Mouse (Mus musculus): ENCODE data around the gene Arhgap6.

Gene Arhgap6

GRCm38 (mm10) chrX:169112662-169113061, 317.8 kb downstream of the Arhgap6 start:
- peak; percentile 82 for DNase-seq (ENCODE audit: low spot score)

DNA sequence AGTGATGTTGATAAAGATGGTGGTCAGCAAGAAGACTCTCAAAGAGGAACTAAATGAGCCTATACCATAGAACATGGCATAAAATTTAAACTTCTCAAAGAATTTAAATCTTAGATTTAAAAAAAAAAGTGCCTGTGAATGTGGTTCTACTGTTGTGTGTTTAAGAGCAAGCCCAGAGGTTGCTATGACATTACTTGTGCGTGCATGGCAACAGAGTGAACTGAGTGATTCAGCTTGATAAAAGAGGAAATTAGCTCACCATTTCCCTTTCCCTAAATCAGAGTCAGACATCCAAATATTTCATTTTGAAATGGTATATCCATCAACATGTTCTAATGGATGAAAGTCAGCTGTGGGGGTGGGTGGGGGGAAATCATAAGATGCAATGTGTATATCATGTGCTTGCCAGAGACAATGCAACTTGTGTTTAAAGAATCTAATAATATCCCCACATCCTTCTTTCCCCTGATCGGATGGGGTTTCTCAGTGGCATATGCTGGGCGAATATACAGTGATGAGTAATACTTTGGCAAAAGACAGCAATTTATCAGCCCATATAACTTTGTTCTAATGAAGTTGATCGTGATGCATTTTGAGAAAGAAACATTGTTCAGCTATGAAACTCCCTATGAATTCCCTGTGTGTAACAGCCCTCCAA, 328.3 kb downstream of the Arhgap6 start:
- peak; percentile 29 for DNase-seq (ENCODE audit: low spot score)

DNA sequence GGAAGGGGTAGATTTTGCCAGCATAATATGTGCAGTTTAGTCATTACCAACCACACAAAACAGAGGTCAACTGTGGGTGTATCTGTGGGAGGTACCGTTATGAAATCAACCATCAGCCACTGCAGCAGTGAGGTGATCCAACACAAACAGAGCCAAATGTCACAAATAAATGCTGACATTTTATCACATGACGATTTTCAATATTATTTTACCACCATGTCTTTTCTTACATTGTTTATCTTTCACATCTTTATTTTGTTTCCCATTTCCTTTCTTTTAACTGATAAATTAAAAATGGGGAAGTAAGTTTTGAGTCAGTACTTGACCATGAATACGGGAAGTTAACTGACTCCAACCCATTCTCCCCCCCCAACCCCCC, 328.9 kb downstream of the Arhgap6 start:
- DNase-seq (ENCODE audit: low spot score), result peak; percentile 60

DNA sequence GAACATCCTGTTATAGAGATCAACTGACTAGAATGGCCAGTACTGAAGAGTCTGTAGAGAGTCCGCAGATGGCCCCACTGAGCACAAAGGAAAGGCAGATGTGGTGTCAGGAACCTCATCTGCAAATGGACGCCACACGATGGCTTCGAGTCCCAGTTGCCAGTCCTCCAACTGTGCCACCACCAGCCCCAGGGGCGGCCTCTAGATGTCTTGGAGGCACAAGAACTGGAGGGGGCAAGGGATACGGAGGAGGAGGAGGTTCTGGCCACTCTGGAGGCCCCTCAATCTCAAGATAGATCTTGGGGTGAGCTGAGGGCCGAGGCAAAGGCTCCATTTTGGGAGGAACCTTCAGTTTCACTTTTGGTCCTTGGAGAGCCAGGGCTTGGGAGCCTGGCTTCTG, 344.9 kb downstream of the Arhgap6 start:
- no peak for DNase-seq (ENCODE audit: low spot score)

DNA sequence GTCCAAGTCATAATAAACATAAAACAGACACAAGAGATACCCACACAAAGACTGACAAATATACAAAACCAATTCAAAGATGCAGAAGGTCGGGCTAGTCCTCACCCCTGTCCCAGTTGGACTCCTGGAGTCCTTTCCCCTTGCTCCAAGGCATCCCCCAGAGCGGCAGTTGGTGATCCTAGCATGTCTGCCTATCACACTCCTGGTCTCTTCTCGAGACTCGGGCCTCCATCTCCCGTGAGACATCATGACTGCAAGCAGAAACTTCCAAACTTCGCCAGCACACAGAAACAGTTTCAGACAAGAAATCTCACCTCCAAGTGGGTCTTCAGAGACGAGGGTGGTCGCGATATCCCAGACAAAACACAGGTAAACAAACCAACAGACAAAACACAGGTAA, 345.6 kb downstream of the Arhgap6 start:
- no peak for DNase-seq (ENCODE audit: low spot score)

- DNase-seq (ENCODE audit: low spot score), result no peak
These were observed 358.9 kb downstream of the Arhgap6 start for GRCm38 (mm10) chrX:169153805-169154204.

GRCm38 (mm10) chrX:169158385-169158784, 363.5 kb downstream of the Arhgap6 start:
- no peak for DNase-seq (ENCODE audit: low spot score)

- DNase-seq (ENCODE audit: low spot score), result peak; percentile 54
These were observed 376.1 kb downstream of the Arhgap6 start for GRCm38 (mm10) chrX:169170981-169171380.

DNA sequence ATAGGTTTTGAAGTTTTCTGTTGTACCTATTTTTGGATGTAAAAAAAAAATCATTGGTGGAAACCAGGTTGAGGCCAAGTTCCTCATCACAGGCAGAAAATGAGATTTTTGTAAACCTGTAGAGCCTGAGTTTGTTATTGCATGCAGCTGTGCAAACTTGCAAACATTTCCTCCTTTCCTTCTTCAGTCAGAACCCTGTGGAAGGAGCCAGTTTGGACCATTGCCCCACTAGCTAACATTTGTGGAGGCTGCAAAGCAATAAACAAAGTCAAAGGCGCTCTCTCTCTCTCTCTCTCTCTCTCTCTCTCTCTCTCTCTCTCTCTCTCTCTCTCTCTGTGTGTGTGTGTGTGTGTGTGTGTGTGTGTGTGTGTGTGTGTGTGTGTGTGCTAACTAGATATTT, 378.9 kb downstream of the Arhgap6 start:
- peak; percentile 65 for DNase-seq (ENCODE audit: low spot score)

- peak; percentile 40 for DNase-seq (ENCODE audit: low spot score)
These were observed 383.7 kb downstream of the Arhgap6 start for GRCm38 (mm10) chrX:169178634-169179033.

DNA sequence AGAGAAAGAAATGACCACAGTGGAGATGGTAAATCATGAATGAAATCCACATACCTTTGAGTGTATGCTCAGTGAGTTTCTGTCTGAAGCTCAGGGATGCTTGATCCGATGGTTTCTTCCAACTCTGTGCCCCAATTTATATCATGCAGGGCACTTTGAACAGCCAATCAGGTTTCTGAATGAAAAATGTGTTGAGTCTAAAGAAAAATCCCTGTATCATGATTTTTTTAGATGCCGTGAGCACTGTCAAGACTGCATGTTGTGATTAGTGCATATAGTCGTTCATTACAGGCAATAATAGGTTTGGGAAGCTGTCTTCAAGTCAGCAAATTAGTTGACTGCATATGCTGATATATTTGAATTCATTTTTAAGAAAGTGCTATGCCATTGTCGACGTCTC, 392.2 kb downstream of the Arhgap6 start, which contains the start of gene Amelx:
Gene Amelx (minus strand): TSS at position 101 of the 400 bp plus-strand sequence.
- no peak for DNase-seq (ENCODE audit: low spot score)

- DNase-seq (ENCODE audit: low spot score), result no peak
These were observed 415.1 kb downstream of the Arhgap6 start for GRCm38 (mm10) chrX:169210019-169210418.

DNA sequence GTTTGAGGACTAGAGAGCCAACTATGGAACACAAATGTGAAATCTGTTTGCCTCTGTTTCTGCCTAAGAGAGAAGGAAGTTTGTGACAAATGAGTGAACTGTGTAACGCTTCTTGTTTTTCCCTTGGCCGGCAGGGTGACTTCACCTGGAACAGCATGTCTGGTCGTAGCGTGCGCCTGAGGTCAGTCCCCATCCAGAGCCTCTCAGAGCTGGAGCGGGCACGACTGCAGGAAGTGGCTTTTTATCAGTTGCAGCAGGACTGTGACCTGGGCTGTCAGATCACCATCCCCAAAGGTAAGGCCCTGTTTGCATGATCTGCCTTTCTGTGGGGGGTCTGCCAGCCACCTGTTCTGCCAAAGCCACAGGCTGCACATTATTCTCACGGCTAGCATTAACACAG, 425.2 kb downstream of the Arhgap6 start:
- no peak for DNase-seq (ENCODE audit: low spot score)

DNA sequence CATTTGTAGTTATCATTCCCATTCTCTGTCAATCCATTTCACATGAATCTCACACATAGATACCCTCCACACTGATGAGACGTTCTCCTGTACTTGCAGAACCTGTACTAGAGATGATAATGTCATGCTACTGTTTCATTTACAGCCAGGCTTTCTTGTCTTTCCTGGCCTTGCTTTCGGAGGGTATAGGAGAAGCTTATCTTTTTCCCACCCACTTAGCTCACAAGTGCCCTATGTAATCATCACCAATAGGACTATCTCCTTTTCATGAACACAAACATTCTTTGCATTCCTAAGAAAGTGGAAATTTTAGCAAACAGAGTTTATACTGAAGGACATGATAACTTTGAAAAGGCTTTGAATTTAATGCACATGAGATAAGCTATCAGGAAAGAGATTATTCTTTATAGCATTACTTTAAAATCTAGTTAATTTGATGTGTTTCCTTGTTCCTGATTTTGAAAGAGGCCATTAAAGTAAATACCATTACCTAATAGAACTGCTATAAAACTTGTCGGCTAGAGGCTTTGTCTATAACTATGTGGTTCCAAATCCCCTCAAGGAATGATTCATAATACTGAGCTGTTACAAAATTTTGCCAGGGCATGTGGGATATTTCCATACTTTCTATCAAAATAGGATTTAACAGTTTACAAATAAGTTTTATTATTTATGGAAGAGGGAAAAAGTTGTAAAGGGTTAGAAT, 427.6 kb downstream of the Arhgap6 start:
- no peak for DNase-seq (ENCODE audit: low spot score)

DNA sequence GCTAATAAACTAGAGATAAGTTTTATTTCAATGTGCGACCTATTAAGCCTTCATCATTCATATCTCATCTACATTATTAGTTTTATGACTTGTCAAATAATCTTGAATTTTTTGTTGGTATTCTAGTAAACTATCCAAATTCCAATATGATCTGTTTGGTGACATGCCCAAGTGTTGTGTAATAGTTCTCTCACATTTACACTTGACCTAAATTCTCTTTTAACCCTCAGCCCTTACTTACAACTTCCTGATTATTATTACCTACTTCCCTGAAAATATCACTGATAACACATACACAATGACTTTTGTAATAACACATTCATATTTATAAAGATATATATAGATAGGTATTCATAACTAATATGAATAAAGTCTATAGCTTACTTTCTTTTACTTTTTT, 461.0 kb downstream of the Arhgap6 start:
- peak; percentile 16 for DNase-seq (ENCODE audit: low spot score)

DNA sequence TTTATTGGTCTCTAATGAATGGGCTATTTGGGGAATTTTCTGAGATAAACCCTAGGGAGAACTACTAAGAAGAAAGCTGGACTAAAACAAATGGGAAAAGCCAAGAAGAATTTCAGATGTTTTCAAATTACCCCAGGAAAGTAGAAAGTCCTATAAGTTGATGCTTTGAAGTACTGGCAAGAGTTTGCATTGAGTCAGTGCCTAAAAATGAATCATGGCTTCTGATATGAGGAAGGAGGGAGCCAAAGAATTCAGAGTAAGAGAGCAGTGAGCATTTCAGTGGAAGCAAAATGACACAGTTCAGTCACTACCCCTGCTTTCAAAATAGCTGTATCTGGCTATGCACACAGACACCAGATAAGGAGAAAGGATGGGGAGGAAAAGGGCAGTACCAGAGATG, 461.8 kb downstream of the Arhgap6 start:
- DNase-seq (ENCODE audit: low spot score), result no peak

DNA sequence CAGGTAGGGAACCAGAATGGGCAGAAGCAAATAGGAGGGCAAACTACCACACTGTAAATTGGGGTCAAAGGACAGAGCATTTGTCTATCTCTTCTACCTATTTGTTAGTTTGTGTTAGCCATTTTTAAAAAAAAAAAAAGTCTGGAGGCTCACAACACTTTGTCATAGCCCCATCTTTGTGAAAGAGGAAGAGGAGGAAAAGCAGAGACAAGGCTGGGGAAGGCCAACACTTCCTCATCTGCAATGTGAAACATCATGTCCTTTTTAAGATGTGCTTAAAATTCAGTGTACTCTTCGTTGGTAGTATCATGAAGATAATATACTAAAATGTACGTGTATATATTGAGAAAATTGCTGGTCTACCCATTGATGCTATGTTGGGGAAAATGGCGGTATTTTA, 466.1 kb downstream of the Arhgap6 start:
- DNase-seq (ENCODE audit: low spot score), result no peak

GRCm38 (mm10) chrX:169262212-169262611, 467.3 kb downstream of the Arhgap6 start:
- DNase-seq (ENCODE audit: low spot score), result no peak

DNA sequence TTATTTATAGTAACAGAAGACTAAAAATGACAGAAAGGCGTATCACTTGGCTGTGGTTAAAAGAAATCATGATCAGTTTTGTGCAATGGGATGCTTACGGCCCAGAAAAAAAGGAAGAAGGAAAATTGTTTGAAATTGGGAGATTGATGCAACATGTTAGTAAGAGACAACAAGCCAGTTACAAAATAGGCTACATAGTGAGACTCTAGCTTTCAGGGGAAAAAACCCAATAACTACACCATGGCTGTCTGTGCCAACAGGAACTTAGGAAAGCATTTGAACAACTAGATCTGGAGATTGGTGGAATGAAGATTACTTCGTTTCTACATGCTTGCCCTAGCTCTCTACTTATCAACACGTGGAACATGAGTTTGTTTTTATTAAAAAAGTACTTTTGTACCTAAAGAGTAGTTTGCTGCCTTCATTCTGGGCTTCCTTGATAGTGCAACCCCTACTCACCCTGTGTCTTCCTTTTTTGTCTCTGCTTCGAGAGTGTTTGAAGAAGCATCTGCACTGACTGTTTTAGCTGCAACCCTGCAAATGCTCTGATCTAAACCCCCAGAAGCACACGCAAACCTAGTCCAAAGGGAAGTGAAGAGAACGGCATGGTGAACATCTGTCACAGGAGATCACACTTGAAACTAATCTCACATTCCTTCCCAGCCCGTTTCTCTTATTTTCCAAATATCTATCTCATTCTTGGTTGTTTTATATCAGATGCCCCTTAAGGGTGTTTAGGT, 468.7 kb downstream of the Arhgap6 start:
- no peak for DNase-seq (ENCODE audit: low spot score)

DNA sequence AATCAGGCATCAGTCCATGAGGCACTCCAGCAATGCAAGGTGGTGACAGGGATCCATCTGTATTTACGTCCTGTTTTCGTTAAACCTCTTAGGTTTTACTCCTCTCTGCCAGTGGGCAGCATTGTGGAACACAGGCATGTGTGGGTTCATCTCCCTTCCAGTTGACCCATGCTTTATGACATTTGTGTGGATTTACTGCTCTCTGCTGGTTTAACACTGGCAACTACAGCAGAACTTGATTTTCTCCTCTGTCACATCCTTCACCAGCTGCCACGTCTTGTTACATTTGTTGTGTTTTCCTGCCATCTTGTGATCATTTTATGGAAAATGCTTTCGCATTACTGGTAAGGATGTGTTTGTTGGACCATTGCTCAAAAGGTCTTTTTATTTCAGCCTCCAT, 504.7 kb downstream of the Arhgap6 start:
- DNase-seq (ENCODE audit: low spot score), result peak; percentile 77

GRCm38 (mm10) chrX:169302271-169303045, 507.6 kb downstream of the Arhgap6 start:
- DNase-seq (ENCODE audit: low spot score), result peak; percentile 90

DNA sequence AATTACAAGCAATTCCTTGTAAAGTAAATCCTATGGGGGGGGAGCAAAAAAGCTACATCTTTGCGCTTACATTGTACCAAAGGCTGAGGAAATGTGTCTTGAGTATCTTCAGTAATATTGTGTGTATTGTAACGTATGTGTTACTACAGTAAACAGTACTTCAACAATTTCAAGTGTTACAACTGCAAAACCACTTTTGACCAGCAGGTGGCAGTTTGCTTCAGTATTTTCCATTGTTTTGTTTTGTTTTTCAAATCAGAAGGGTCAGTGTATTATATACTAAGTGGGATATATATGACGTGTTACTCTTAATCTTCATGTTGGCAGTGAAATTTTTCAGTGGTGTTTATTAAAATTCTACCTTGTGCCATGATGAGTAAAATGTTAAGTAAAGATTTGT, 509.0 kb downstream of the Arhgap6 start:
- DNase-seq (ENCODE audit: low spot score), result peak; percentile 74
